Mouse (Mus musculus) forebrain, embryonic 12.5 days (tissue): ENCODE results near the gene Hmgcs2. TPM values are rescaled to one million over a fixed set of nuclear protein-coding genes. Genes with fewer than 3 reads are reported as not detected.

Source experiments
- ATAC-seq: fragments of 200-750 bp; cut with Nextera tagmentation; 2 replicates; pipeline ENCODE4 v1.8.0; 2017; ENCODE audit warnings: moderate TSS enrichment; ENCODE audit not compliant: low FRiP score
- H3K27ac ChIP-seq: fragments of 300-500 bp; sonication (generic); 2 replicates; pipeline ENCODE4 v1.5.1; 2016; ENCODE audit warnings: mild to moderate bottlenecking
- H3K27me3 ChIP-seq: fragments of 300-500 bp; sonication (generic); 2 replicates; pipeline ENCODE4 v1.6.1; 2016; ENCODE audit warnings: mild to moderate bottlenecking
- H3K36me3 ChIP-seq: fragments of 300-500 bp; sonication (generic); replicated peaks from 2 replicates; pipeline ENCODE4 v1.6.1; 2016; ENCODE audit warnings: mild to moderate bottlenecking
- H3K4me1 ChIP-seq: fragments of 300-500 bp; sonication (generic); 2 replicates; pipeline ENCODE4 v1.6.1; 2016
- H3K4me2 ChIP-seq: fragments of 300-500 bp; sonication (generic); 2 replicates; pipeline ENCODE4 v1.6.1; 2016; ENCODE audit warnings: mild to moderate bottlenecking, moderate library complexity
- H3K4me3 ChIP-seq: fragments of 300-500 bp; sonication (generic); replicated peaks from 2 replicates; pipeline ENCODE4 v1.5.1; 2016; ENCODE audit warnings: mild to moderate bottlenecking
- H3K9ac ChIP-seq: fragments of 300-500 bp; sonication (generic); 2 replicates; pipeline ENCODE4 v1.6.1; 2016; ENCODE audit warnings: mild to moderate bottlenecking
- H3K9me3 ChIP-seq: fragments of 300-500 bp; sonication (generic); 2 replicates; pipeline ENCODE4 v1.6.1; 2016
- WGBS: fragments of 180-500 bp; shearing (Covaris S2); methylation state at CpG from one replicate; pipeline ENCODE4 v1.1.7; 2016; 5-methylcytosine and 5-hydroxymethylcytosine counted together
- polyA plus RNA-seq: library from polyadenylated mRNA; unstranded; fragments of >200 nt; fragmentation: Nextera tagmentation; extraction: Ambion mirVana; gene quantifications from 2 replicates; pipeline ENCODE4 v1.2.1, GENCODE M21; 2016

Gene Hmgcs2
- polyA plus RNA-seq, 1 experiment from 2014 or later, result 1.3 TPM

DNA sequence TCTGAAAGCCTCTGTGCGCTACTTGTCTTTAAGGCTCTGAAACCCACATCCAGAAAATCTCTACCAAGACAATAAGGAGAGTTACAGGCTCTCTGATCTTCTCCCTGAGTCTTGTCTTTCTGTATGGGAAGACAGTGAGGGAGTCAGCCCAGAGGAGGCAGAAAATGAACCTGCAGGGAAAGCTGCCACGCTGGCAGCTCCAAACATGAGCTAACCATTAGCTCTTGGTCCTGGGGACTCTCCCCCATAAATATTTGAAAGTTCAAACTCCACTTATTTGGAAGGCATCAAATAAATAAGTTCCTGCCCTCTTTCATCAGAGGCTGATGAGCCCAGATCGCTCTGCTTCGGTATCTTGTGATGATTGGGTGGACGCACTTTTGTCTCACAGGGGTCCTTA is 3.0 kb downstream of the Hmgcs2 start:
- Histone ChIP-seq H3K36me3 (no peaks in the 10 kb centered on the region), H3K4me1 (peaks cover 5% of the 10 kb centered on the region; the same call in 1 of the 2 replicates), H3K27ac (no peak overlapping the region), H3K9ac (no peak overlapping the region), H3K4me2 (no peak overlapping the region), H3K4me3 (no peak overlapping the region), H3K27me3 (no peaks in the 10 kb centered on the region), H3K9me3 (no peaks in the 10 kb centered on the region)
- WGBS, result 92% methylated on average over 5 of the region's 5 CpGs
- ATAC-seq, result no peak

DNA sequence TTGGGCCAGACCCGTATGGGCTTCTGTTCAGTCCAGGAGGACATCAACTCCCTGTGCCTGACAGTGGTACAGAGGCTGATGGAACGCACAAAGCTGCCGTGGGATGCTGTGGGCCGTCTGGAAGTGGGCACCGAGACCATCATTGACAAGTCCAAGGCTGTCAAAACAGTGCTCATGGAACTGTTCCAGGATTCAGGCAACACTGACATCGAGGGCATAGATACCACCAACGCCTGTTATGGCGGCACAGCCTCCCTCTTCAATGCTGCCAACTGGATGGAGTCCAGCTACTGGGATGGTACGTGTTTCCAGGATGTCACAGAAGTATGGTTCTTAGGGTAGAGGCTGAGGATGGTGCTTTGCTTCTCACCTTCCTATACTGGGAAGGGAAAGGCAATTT is 10.8 kb downstream of the Hmgcs2 start:
- WGBS, result 94% methylated on average over 9 of the region's 9 CpGs
- Histone ChIP-seq H3K4me1 (no peaks in the 10 kb centered on the region), H3K4me2 (no peak overlapping the region), H3K9me3 (no peaks in the 10 kb centered on the region), H3K9ac (no peak overlapping the region), H3K27me3 (no peaks in the 10 kb centered on the region), H3K36me3 (no peaks in the 10 kb centered on the region), H3K27ac (no peak overlapping the region), H3K4me3 (no peak overlapping the region)
- ATAC-seq, result no peak

DNA sequence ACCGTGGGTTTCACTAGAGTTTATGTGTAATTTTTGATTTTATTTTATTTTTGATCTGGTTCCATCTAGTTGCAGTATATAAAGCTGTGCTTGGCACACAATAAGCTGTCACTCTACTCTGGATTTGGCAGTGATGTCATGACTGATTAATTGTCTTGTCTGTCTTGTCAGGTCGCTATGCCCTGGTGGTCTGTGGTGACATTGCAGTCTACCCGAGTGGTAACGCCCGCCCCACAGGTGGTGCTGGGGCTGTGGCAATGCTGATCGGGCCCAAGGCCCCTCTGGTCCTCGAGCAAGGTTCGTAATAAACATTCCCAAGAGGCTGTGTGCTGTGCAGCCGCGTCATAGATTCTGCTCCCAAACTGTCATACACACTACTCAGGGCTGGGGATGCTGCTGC is 15.7 kb downstream of the Hmgcs2 start:
- Histone ChIP-seq H3K9ac (no peak overlapping the region), H3K36me3 (no peaks in the 10 kb centered on the region), H3K9me3 (no peaks in the 10 kb centered on the region), H3K4me3 (no peak overlapping the region), H3K27ac (no peak overlapping the region), H3K4me2 (no peak overlapping the region), H3K4me1 (no peaks in the 10 kb centered on the region), H3K27me3 (no peaks in the 10 kb centered on the region)
- WGBS, result 66% methylated on average over 10 of the region's 10 CpGs
- no peak for ATAC-seq

DNA sequence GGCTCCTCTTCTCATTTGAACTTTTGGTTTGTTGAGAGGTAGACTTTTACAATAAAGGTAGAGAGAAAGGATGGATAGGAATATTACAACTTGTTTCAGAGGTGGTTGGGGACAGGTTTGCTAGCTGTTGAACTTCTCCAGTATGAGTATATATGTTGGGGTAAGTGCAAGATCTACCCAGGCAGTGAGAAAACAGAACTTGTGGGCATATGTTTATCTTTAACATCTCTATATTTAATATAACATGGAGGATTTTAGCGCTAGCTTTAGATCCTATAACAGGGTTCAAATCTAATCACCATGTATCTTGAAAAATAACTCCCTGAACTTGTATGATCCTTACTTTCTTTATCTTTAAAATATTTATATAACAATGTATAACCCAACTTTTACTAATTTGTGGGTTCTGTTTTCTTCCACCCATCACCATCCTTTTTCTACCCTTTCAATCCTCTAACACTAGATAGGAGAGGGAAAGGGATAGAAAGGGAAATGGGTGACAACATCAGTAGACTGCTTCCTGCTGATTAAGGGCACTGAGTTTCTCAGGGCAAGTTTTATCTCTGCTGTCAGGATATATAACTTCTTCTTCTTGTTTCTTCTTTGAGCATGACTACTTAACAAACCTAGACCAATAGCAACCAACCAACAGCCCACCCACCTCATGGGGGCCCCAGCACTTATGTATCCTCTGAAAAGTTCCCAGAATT is 19.3 kb downstream of the Hmgcs2 start:
- Histone ChIP-seq H3K4me2 (no peak overlapping the region), H3K4me1 (no peaks in the 10 kb centered on the region), H3K36me3 (no peaks in the 10 kb centered on the region), H3K4me3 (no peak overlapping the region), H3K9me3 (no peaks in the 10 kb centered on the region), H3K27ac (no peak overlapping the region), H3K9ac (no peak overlapping the region), H3K27me3 (no peaks in the 10 kb centered on the region)
- WGBS, result 96% methylated on average over 1 of the region's 1 CpGs
- no peak for ATAC-seq

DNA sequence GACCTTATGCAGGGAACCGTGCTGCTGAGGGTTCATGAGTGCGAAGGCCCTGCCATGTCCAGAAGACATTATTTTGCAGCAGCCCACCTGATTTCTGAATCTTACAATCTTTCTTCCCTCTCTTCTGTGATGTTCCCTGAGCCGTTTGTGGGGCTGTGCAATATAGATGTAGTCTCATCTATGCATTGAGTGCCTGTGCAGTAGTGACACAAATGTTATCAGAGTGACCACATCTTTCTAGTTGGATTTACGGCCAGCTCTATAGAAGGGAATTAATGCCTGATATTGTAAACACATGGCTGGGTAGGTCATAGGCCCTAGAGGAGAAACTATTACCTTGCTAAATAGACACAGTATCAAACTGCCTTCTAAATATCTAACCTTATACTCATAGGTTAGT is 20.0 kb downstream of the Hmgcs2 start:
- no peak overlapping the region for H3K4me3 ChIP-seq
- 89% methylated on average over 4 of the region's 4 CpGs for WGBS

DNA sequence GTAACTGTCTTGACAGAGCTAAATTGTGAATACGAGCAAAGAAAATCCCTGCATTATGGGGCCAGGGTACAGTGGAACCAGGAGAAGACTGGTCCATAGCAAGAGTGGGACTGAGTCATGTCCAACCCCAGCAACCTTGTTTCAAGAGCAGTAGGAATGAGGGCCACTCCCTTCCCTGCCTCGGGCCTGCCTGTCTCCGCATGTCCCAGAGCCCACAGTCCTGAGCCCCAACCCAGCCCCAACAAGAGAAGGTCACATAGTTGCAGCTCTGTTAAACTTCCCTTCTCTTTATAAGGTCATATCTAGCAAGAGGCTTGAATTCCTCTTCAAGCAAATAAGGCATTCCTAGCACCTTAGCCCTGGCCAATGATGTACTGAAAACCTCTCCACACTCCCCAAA is 21.5 kb downstream of the Hmgcs2 start:
- Histone ChIP-seq H3K36me3 (no peaks in the 10 kb centered on the region), H3K4me2 (no peak overlapping the region), H3K27ac (no peak overlapping the region), H3K4me1 (no peaks in the 10 kb centered on the region), H3K9ac (no peak overlapping the region), H3K4me3 (no peak overlapping the region), H3K27me3 (no peaks in the 10 kb centered on the region), H3K9me3 (no peaks in the 10 kb centered on the region)
- 90% methylated on average over 3 of the region's 3 CpGs for WGBS
- ATAC-seq, result no peak

More for the DNA sequence above, 20.0 kb downstream of the Hmgcs2 start:
- no peak for ATAC-seq
- Histone ChIP-seq H3K4me2 (no peak overlapping the region), H3K36me3 (no peaks in the 10 kb centered on the region), H3K27ac (no peak overlapping the region), H3K9ac (no peak overlapping the region), H3K9me3 (no peaks in the 10 kb centered on the region), H3K27me3 (no peaks in the 10 kb centered on the region), H3K4me1 (no peaks in the 10 kb centered on the region)

DNA sequence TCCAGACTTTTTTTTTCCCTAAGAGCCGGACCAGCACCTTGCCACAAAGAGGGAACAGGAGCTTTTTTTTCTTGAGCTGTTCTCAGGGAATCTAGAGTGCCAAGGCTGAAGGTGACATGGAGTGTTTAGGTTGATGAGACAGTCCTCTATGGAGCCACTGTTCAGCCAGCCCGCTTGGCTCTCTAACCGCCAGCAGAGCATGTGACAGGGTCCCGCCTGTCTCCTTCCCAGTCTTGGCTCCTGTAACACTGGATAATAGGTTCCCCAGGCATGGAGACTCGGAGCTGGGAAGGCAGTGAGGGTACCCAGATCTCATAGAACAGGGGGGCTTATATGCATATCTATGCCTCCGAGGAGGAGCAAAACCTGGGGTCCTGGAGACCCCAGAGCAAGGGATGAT is 28.4 kb downstream of the Hmgcs2 start:
- Histone ChIP-seq H3K4me1 (no peaks in the 10 kb centered on the region), H3K27me3 (no peaks in the 10 kb centered on the region), H3K9ac (no peak overlapping the region), H3K9me3 (no peaks in the 10 kb centered on the region), H3K4me3 (no peak overlapping the region), H3K27ac (no peak overlapping the region), H3K4me2 (no peak overlapping the region), H3K36me3 (peaks cover 1% of the 10 kb centered on the region; the same call in 1 of the 2 replicates)
- ATAC-seq, result no peak
- 86% methylated on average over 6 of the region's 6 CpGs for WGBS

DNA sequence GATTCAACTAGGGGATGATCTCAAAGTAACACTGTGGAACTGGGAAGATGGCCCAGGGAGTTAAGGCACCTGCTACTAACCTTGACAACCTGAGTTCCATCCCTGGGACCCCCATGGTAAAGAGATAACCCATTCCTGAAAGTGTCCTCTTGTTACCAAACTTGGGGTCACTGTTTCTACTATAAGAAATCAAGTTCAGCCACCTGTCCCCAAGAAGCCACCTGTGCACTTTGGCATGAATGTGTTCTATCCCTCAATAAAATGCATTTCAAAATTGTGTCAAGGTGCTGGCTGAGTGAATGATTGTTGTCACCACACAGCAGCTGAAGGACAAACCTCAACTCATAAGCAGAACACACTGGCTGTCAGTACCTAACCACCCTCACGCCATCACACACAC is 30.2 kb downstream of the Hmgcs2 start:
- 92% methylated on average over 1 of the region's 1 CpGs for WGBS
- H3K4me1 ChIP-seq, result no peaks in the 10 kb centered on the region

DNA sequence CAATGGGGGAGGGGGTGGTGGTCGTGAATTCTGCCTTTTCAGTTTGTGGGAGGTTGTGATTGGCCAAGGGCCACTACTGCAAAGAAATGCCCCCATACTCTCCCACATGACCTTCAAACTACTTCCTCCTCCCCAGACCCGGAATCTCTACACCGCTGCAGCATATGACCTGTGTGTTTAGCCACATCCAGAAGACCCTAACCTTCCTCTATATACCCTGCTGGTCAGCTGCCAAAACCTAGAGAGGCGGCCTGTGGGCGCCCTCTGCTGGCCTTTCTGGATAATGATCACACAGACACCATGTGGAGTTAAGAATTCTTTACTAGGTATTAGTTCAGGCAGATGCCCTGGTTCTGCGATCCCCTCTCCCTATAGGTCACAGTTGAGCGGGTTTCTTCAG is 32.6 kb downstream of the Hmgcs2 start:
- peak; percentile 57 for ATAC-seq
- Histone ChIP-seq H3K4me2 (no peak overlapping the region), H3K36me3 (peaks cover 28% of the 10 kb centered on the region), H3K27me3 (no peaks in the 10 kb centered on the region), H3K27ac (no peak overlapping the region), H3K9ac (no peak overlapping the region), H3K4me1 (peaks cover 9% of the 10 kb centered on the region), H3K9me3 (no peaks in the 10 kb centered on the region), H3K4me3 (no peak overlapping the region)
- 36% methylated on average over 7 of the region's 7 CpGs for WGBS

More for the DNA sequence above, 30.2 kb downstream of the Hmgcs2 start:
- Histone ChIP-seq H3K4me2 (no peak overlapping the region), H3K36me3 (peaks cover 14% of the 10 kb centered on the region), H3K27ac (no peak overlapping the region), H3K9me3 (no peaks in the 10 kb centered on the region), H3K9ac (no peak overlapping the region), H3K27me3 (no peaks in the 10 kb centered on the region), H3K4me3 (no peak overlapping the region)
- no peak for ATAC-seq

DNA sequence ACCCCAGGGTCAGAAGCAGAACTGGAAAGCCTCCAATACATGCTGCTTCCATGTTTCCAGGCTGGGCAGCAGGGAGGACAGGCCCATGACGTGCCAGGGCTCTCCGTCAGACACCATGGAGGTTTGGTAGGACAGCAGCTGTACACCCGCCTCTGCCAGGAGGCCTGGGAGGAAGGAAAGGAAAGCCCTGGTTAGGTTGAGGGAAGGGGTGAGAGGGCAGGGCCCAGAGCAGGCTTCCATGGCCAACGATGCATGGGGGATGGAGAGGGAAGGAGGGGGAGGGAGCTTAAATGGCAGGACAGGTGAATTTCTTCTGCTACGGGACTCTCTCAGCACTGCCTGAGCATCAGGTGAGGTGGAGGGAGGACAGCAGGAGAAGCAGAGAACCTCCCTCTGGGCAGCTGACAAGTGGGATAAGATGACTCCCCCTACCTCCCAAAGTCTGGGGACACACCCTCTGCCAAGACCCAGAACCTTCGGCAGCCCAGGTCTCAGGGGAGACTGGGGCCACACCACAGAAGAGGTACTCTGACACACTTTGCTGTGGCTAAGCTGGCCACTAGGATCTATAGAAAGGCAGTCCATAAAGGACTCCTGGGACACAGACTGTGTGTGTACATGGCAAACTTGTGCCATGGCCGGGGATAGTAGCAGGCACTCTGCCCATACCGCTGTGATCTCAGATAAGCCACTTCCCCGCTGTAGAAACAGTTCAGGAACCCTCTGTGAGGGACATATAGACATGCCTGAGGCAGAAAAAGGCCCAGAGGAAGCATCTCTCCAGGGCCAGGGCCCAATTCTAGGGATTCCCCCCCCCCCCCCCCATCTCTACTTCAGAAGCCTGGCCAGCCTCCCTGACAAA is 33.3 kb downstream of the Hmgcs2 start:
- Histone ChIP-seq H3K4me1 (peaks cover 16% of the 10 kb centered on the region), H3K9ac (no peak overlapping the region), H3K4me2 (no peak overlapping the region), H3K4me3 (no peak overlapping the region), H3K9me3 (no peaks in the 10 kb centered on the region), H3K27ac (no peak overlapping the region), H3K27me3 (no peaks in the 10 kb centered on the region), H3K36me3 (peaks cover 34% of the 10 kb centered on the region)
- ATAC-seq, result 0 out of 2 replicates have a peak, but pooled peaks have one; percentile 4
- 76% methylated on average over 9 of the region's 9 CpGs for WGBS

DNA sequence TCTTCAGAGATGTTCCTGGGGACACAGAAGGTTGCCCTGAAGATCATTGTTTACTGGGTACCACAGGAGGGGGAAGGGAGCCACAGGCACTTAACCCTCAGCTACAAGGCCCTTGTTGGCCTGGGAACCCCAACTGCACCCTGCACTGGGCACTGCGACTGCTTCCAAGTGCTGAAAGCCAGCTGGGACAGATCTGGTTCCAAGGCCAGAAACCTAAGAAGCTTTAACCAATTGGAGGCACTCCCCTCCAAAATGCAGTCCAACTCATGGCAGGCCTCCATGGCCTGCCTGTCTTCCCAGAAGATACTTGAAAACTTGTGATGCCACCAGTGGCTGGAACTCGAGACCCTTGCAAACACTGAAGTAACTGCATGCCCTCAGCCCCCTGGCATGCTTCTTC is 34.9 kb downstream of the Hmgcs2 start:
- no peaks in the 10 kb centered on the region for H3K27me3 ChIP-seq
- H3K9me3 ChIP-seq, result no peaks in the 10 kb centered on the region
- no peak overlapping the region for H3K27ac ChIP-seq
- no peak overlapping the region for H3K9ac ChIP-seq
- 77% methylated on average over 2 of the region's 2 CpGs for WGBS
- peaks cover 33% of the 10 kb centered on the region for H3K4me1 ChIP-seq
- peaks cover 40% of the 10 kb centered on the region for H3K36me3 ChIP-seq
- no peak for ATAC-seq
- H3K4me2 ChIP-seq, result no peak overlapping the region
- H3K4me3 ChIP-seq, result no peak overlapping the region

DNA sequence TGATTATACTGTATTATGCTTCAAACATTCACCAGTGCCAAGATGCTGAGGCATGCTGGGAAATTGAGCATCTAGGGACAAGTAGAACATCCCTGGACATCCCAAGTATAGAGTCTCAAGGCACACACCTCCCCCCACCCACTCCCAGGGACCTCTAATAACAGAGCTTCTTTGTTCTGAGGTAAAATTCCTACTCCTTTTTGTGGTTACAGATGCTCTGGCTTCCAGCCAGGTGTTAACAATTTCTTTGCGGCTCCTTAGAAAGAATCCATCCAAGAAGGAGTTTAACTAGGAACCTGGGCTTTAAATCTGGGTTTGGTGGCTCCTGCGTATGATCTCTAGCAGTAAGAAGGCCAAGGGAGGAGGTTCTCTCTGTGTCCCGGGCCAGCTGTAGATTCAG is 36.9 kb downstream of the Hmgcs2 start:
- H3K9ac ChIP-seq, result no peak overlapping the region
- H3K9me3 ChIP-seq, result no peaks in the 10 kb centered on the region
- H3K27ac ChIP-seq, result peak overlapping the region; percentile 65
- H3K4me1 ChIP-seq, result peaks cover 36% of the 10 kb centered on the region
- no peaks in the 10 kb centered on the region for H3K27me3 ChIP-seq
- H3K36me3 ChIP-seq, result peaks cover 54% of the 10 kb centered on the region
- ATAC-seq, result no peak
- 65% methylated on average over 3 of the region's 3 CpGs for WGBS
- H3K4me3 ChIP-seq, result no peak overlapping the region
- H3K4me2 ChIP-seq, result no peak overlapping the region
